Mouse (Mus musculus) midbrain, embryonic 16.5 days (tissue): Measurements from ENCODE around the gene Clca4b. TPM values are rescaled to one million over a fixed set of nuclear protein-coding genes. Genes with fewer than 3 reads are reported as not detected.
"Not testable (repeated sequence)": the region's sequence is repeated elsewhere in the genome, so short reads cannot be mapped to it uniquely, and the experiment has no call there.

Source experiments
- ATAC-seq: fragments of 200-750 bp; cut with Nextera tagmentation; 2 replicates; pipeline ENCODE4 v1.8.0; 2017; ENCODE audit warnings: moderate TSS enrichment
- H3K27ac ChIP-seq: fragments of 300-500 bp; sonication (generic); 2 replicates; pipeline ENCODE4 v1.5.1; 2014; ENCODE audit warnings: mild to moderate bottlenecking, low read length, mixed read lengths
- H3K27me3 ChIP-seq: fragments of 300-500 bp; sonication (generic); 2 replicates; pipeline ENCODE4 v1.6.1; 2014; ENCODE audit warnings: low read depth, low read length, mixed read lengths; ENCODE audit not compliant: control insufficient read depth, insufficient read depth
- H3K36me3 ChIP-seq: fragments of 300-500 bp; sonication (generic); 2 replicates; pipeline ENCODE4 v1.6.1; 2014; ENCODE audit warnings: mild to moderate bottlenecking, low read length, moderate library complexity, mixed read lengths; ENCODE audit not compliant: control insufficient read depth, insufficient read depth
- H3K4me1 ChIP-seq: fragments of 300-500 bp; sonication (generic); 2 replicates; pipeline ENCODE4 v1.6.1; 2014; ENCODE audit warnings: mild to moderate bottlenecking, low read length, mixed read lengths; ENCODE audit not compliant: control insufficient read depth, insufficient read depth
- H3K4me2 ChIP-seq: fragments of 300-500 bp; sonication (generic); 2 replicates; pipeline ENCODE4 v1.6.1; 2014; ENCODE audit warnings: mild to moderate bottlenecking, low read length, mixed read lengths
- H3K4me3 ChIP-seq: fragments of 300-500 bp; sonication (generic); 2 replicates; pipeline ENCODE4 v1.5.1; 2014; ENCODE audit warnings: low read depth, mild to moderate bottlenecking, low read length, moderate library complexity, mixed read lengths
- H3K9ac ChIP-seq: fragments of 300-500 bp; sonication (generic); 2 replicates; pipeline ENCODE4 v1.6.1; 2014; ENCODE audit warnings: low read depth, low read length, mixed read lengths
- H3K9me3 ChIP-seq: fragments of 300-500 bp; sonication (generic); replicated peaks from 2 replicates; pipeline ENCODE4 v1.6.1; 2014; ENCODE audit warnings: mild to moderate bottlenecking, low read length, mixed read lengths; ENCODE audit not compliant: control insufficient read depth, poor library complexity, severe bottlenecking
- WGBS: fragments of 180-500 bp; shearing (Covaris S2); extraction: QIAGEN DNeasy Blood & Tissue Kit; methylation state at CpG from one replicate; pipeline ENCODE4 v1.1.7; 2014; 5-methylcytosine and 5-hydroxymethylcytosine counted together
- polyA plus RNA-seq: library from polyadenylated mRNA; unstranded; fragments of >200 nt; fragmentation: Nextera tagmentation; extraction: Ambion mirVana; gene quantifications from 2 replicates; pipeline ENCODE4 v1.2.1, GENCODE M21; 2015

Clca4b gene
- polyA plus RNA-seq, 1 experiment from 2014 or later = not detected

- H3K36me3 ChIP-seq, H3K4me3 ChIP-seq, H3K4me1 ChIP-seq, H3K9me3 ChIP-seq, H3K27me3 ChIP-seq, H3K4me2 ChIP-seq, H3K27ac ChIP-seq, H3K9ac ChIP-seq, ATAC-seq: not testable (repeated sequence)
- WGBS = 26% methylated on average over 5 of the region's 5 CpGs
Measured at GRCm38 (mm10) chr3:144947376-144947775, 15.0 kb upstream of the Clca4b start.

DNA sequence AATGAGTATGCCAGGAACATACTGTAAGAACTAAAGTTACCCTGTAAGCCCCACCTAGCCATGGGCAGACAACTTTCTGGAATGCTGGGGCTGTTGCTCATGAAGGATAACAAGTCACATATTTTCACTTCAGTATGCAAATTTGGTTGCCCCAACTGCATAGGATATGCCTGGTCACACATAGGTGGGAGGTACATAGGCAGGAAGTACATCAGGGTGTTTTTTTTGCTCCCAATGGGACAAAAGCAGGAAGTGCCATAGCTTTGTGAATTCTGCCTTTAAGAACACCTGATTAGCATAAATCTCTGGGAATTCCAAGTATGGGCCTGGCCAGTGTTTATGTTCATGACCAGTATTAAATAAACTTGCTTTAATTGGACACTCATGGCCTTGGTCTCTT is 1.3 kb upstream of the Clca4b start:
- H3K4me2 ChIP-seq, H3K4me3 ChIP-seq, H3K27ac ChIP-seq, ATAC-seq, H3K4me1 ChIP-seq, H3K36me3 ChIP-seq, H3K9ac ChIP-seq, H3K9me3 ChIP-seq, H3K27me3 ChIP-seq: not testable (repeated sequence)

- H3K4me3 ChIP-seq = no peak overlapping the region
- ATAC-seq = no peak
- H3K4me2 ChIP-seq = no peak overlapping the region
- no peaks in the 10 kb centered on the region for H3K9me3 ChIP-seq
- no peaks in the 10 kb centered on the region for H3K4me1 ChIP-seq
- no peak overlapping the region for H3K9ac ChIP-seq
- H3K27ac ChIP-seq = no peak overlapping the region
- H3K27me3 ChIP-seq = no peaks in the 10 kb centered on the region
- H3K36me3 ChIP-seq = no peaks in the 10 kb centered on the region
- WGBS = 100% methylated on average over 1 of the region's 1 CpGs
Measured at GRCm38 (mm10) chr3:144933011-144933491, 722 bp upstream of the Clca4b start.

- H3K27me3 ChIP-seq = no peaks in the 10 kb centered on the region
- H3K27ac ChIP-seq = no peak overlapping the region
- H3K4me2 ChIP-seq = no peak overlapping the region
- ATAC-seq = no peak
- no peaks in the 10 kb centered on the region for H3K36me3 ChIP-seq
- 93% methylated on average over 2 of the region's 2 CpGs for WGBS
- H3K4me3 ChIP-seq = no peak overlapping the region
- H3K9ac ChIP-seq = no peak overlapping the region
- H3K4me1 ChIP-seq = no peaks in the 10 kb centered on the region
- H3K9me3 ChIP-seq = no peaks in the 10 kb centered on the region
Measured at GRCm38 (mm10) chr3:144914014-144914413, 18.3 kb downstream of the Clca4b start.

GRCm38 (mm10) chr3:144897042-144897678 is 35.2 kb downstream of the Clca4b start:
- no peak overlapping the region for H3K4me3 ChIP-seq
- H3K9me3 ChIP-seq = no peaks in the 10 kb centered on the region
- H3K4me1 ChIP-seq = no peaks in the 10 kb centered on the region
- no peak overlapping the region for H3K4me2 ChIP-seq
- no peak overlapping the region for H3K9ac ChIP-seq
- ATAC-seq = no peak
- H3K36me3 ChIP-seq = no peaks in the 10 kb centered on the region
- WGBS = 83% methylated on average over 2 of the region's 2 CpGs
- no peaks in the 10 kb centered on the region for H3K27me3 ChIP-seq
- H3K27ac ChIP-seq = no peak overlapping the region

- 48% methylated on average over 2 of the region's 2 CpGs for WGBS
- no peaks in the 10 kb centered on the region for H3K27me3 ChIP-seq
- H3K4me2 ChIP-seq = no peak overlapping the region
- no peak overlapping the region for H3K4me3 ChIP-seq
- no peaks in the 10 kb centered on the region for H3K4me1 ChIP-seq
- ATAC-seq = no peak
- no peaks in the 10 kb centered on the region for H3K9me3 ChIP-seq
- no peaks in the 10 kb centered on the region for H3K36me3 ChIP-seq
- no peak overlapping the region for H3K9ac ChIP-seq
- no peak overlapping the region for H3K27ac ChIP-seq
Measured at GRCm38 (mm10) chr3:144890246-144890758, 42.0 kb downstream of the Clca4b start.

DNA sequence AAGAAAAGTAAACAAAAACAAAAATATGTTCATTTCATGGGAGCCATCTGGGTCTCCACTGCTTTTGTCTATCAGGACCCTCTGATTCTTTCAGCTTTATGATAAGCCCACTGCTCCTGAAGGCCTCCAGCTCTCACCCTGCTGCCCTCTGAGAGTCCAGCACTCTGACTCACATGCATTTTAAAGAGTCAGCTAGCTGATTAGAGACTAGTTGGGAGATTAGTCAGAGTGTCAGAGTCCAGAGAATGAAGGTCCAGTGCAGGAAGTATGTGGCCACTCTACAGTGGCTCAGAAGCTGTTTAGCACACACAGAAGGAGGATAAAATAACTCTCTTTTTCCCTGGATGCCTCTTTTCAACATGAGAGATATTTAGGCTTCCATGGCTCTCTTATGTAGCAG is 45.4 kb downstream of the Clca4b start:
- Histone ChIP-seq H3K4me3 (no peak overlapping the region), H3K27me3 (no peaks in the 10 kb centered on the region), H3K9me3 (no peaks in the 10 kb centered on the region), H3K4me2 (no peak overlapping the region), H3K27ac (no peak overlapping the region), H3K36me3 (no peaks in the 10 kb centered on the region), H3K9ac (no peak overlapping the region), H3K4me1 (no peaks in the 10 kb centered on the region)
- no peak for ATAC-seq

DNA sequence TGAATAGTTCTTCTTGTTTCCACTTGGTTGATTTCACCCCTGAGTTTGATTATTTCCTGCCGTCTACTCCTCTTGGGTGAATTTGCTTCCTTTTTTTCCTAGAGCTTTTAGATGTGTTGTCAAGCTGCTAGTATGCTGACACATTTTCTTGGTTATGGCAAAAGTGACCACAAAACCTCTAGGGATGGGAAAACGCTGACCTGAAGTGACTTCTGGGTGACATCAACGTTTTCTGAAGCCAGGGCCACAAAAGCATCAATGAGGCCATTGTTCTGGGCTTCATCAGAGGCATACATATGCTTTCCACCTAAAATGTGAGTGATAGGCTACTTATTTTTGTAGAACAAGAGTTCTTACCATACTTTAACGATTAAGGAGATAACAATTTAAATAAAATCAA is 60.3 kb downstream of the Clca4b start:
- not testable (repeated sequence) for H3K9me3 ChIP-seq, H3K4me1 ChIP-seq, H3K36me3 ChIP-seq, H3K27me3 ChIP-seq, H3K27ac ChIP-seq, ATAC-seq, H3K4me2 ChIP-seq, H3K4me3 ChIP-seq, H3K9ac ChIP-seq
- 58% methylated on average over 4 of the region's 4 CpGs for WGBS
